Mouse (Mus musculus): Measurements from ENCODE around the gene Ppp1r35. TPM values are rescaled to one million over a fixed set of nuclear protein-coding genes. Genes with fewer than 3 reads are reported as not detected.

Gene Ppp1r35
- polyA plus RNA-seq, 1 experiment from 2014 or later = 53.4 TPM

GRCm38 (mm10) chr5:137775587-137776290 is 2.9 kb upstream of the Ppp1r35 start:
- Histone ChIP-seq H3K36me3 (ENCODE audit: control insufficient read depth, insufficient read depth, low read length) (peaks cover 9% of the 10 kb centered on the region), H3K4me3 (replicated peaks; ENCODE audit: low read depth, low read length) (no peak overlapping the region), H3K4me1 (ENCODE audit: control insufficient read depth, insufficient read depth, low read length) (peaks cover 9% of the 10 kb centered on the region; the same call in 1 of the 2 replicates), H3K27me3 (ENCODE audit: control insufficient read depth, insufficient read depth, low read length) (no peaks in the 10 kb centered on the region), H3K9me3 (ENCODE audit: control insufficient read depth, low read length) (no peaks in the 10 kb centered on the region), H3K4me2 (ENCODE audit: low read length) (no peak overlapping the region), H3K9ac (replicated peaks; ENCODE audit: low read length) (0 out of 2 replicates have a peak overlapping the region, but pooled peaks have one; percentile 9), H3K27ac (replicated peaks; ENCODE audit: low read depth, low read length) (no peak overlapping the region)
- no peak for DNase-seq
- no peak for ATAC-seq (ENCODE audit: low FRiP score, low TSS enrichment)
- 91% methylated on average over 2 of the region's 2 CpGs for WGBS

DNA sequence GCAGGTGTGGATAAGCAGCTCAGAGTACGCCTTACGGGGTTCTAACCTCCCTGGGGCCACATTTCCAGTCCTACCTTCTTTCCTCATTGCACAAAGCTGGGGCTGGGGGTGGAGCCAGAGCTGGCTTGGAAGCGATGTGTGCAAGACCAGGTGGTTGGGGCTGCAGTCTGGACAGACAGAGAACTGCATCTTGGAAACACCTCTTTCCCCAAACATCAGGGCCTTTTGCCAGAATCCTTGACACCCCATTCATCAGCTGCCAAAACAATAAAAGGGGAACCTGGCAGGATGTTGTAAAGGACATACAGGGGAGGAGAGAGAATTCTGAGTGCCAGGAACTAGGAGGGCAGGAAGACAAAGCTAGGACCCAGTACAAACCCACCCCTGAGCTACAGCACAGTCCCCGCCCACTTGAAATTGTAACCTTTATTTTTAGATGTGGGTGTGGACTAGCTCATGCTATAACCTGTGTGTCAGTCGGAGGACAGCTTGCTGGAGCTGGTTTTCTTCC is 2.2 kb upstream of the Ppp1r35 start:
- H3K36me3 ChIP-seq (ENCODE audit: control insufficient read depth, insufficient read depth, low read length) = peaks cover 15% of the 10 kb centered on the region
- peaks cover 9% of the 10 kb centered on the region; the same call in 1 of the 2 replicates for H3K4me1 ChIP-seq (ENCODE audit: control insufficient read depth, insufficient read depth, low read length)
- DNase-seq (no peak), ATAC-seq (ENCODE audit: low FRiP score, low TSS enrichment) (no peak)
- H3K4me3 ChIP-seq (replicated peaks; ENCODE audit: low read depth, low read length) = no peak overlapping the region
- no peak overlapping the region for H3K4me2 ChIP-seq (ENCODE audit: low read length)
- no peaks in the 10 kb centered on the region for H3K27me3 ChIP-seq (ENCODE audit: control insufficient read depth, insufficient read depth, low read length)
- H3K27ac ChIP-seq (replicated peaks; ENCODE audit: low read depth, low read length) = no peak overlapping the region
- H3K9me3 ChIP-seq (ENCODE audit: control insufficient read depth, low read length) = no peaks in the 10 kb centered on the region
- 0 out of 2 replicates have a peak overlapping the region, but pooled peaks have one; percentile 9 for H3K9ac ChIP-seq (replicated peaks; ENCODE audit: low read length)
- WGBS = 54% methylated on average over 5 of the region's 5 CpGs

DNA sequence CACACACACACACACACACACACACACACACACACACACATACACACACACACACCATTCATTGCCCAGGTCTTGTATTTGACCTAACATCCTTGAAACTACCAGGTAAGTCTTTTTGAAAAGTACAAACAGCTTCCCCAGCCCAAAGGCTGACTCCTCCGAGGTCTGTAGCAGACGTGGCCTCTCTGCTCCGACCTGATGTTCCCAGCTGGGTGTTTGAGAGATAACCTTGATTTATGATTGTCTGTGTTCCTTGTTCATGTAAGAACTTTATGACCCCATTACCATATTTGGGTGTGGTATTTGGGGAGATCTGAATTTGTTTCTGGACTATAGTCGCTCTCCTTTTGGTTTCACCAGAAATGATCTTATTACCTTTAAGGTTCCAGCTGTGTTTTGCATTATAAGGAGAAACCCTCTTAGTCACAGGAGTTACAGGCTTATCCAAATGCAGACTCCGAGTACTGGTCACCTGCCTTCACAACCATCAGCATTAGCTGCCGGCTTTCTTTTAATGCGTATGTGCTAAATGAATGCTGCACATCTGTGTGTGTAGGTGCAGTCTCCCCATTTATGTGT is 1.3 kb upstream of the Ppp1r35 start:
- Histone ChIP-seq H3K4me2 (ENCODE audit: low read length) (no peak overlapping the region), H3K9me3 (ENCODE audit: control insufficient read depth, low read length) (no peaks in the 10 kb centered on the region), H3K27ac (replicated peaks; ENCODE audit: low read depth, low read length) (0 out of 2 replicates have a peak overlapping the region, but pooled peaks have one; percentile 88), H3K9ac (replicated peaks; ENCODE audit: low read length) (no peak overlapping the region), H3K4me1 (ENCODE audit: control insufficient read depth, insufficient read depth, low read length) (peaks cover 9% of the 10 kb centered on the region; the same call in 1 of the 2 replicates), H3K4me3 (replicated peaks; ENCODE audit: low read depth, low read length) (no peak overlapping the region), H3K27me3 (ENCODE audit: control insufficient read depth, insufficient read depth, low read length) (no peaks in the 10 kb centered on the region), H3K36me3 (ENCODE audit: control insufficient read depth, insufficient read depth, low read length) (peaks cover 24% of the 10 kb centered on the region)
- DNase-seq = no peak
- ATAC-seq (ENCODE audit: low FRiP score, low TSS enrichment) = no peak
- WGBS = 88% methylated on average over 7 of the region's 7 CpGs

GRCm38 (mm10) chr5:137779053-137779933 is 644 bp downstream of the Ppp1r35 start:
- H3K9ac ChIP-seq (replicated peaks; ENCODE audit: low read length) = peak overlapping the region; percentile 91
- WGBS = under 1% methylated on average over 82 of the region's 83 CpGs
- H3K36me3 ChIP-seq (ENCODE audit: control insufficient read depth, insufficient read depth, low read length) = peaks cover 44% of the 10 kb centered on the region
- DNase-seq (peak; percentile 49), ATAC-seq (ENCODE audit: low FRiP score, low TSS enrichment) (peak; percentile 35; the same call in 1 of the 2 replicates)
- H3K4me3 ChIP-seq (replicated peaks; ENCODE audit: low read depth, low read length) = peak overlapping the region; percentile 91
- peaks cover 22% of the 10 kb centered on the region for H3K4me1 ChIP-seq (ENCODE audit: control insufficient read depth, insufficient read depth, low read length)
- H3K27ac ChIP-seq (replicated peaks; ENCODE audit: low read depth, low read length) = peak overlapping the region; percentile 90
- H3K4me2 ChIP-seq (ENCODE audit: low read length) = peak overlapping the region; percentile 94
- no peaks in the 10 kb centered on the region for H3K27me3 ChIP-seq (ENCODE audit: control insufficient read depth, insufficient read depth, low read length)
- H3K9me3 ChIP-seq (ENCODE audit: control insufficient read depth, low read length) = no peaks in the 10 kb centered on the region

GRCm38 (mm10) chr5:137781661-137782060 is 3.0 kb downstream of the Ppp1r35 start:
- ATAC-seq (ENCODE audit: low FRiP score, low TSS enrichment) = no peak
- no peak for DNase-seq
- Histone ChIP-seq H3K4me3 (replicated peaks; ENCODE audit: low read depth, low read length) (no peak overlapping the region; the same call in 1 of the 2 replicates), H3K27me3 (ENCODE audit: control insufficient read depth, insufficient read depth, low read length) (no peaks in the 10 kb centered on the region), H3K4me1 (ENCODE audit: control insufficient read depth, insufficient read depth, low read length) (peaks cover 33% of the 10 kb centered on the region), H3K36me3 (ENCODE audit: control insufficient read depth, insufficient read depth, low read length) (peaks cover 50% of the 10 kb centered on the region), H3K27ac (replicated peaks; ENCODE audit: low read depth, low read length) (no peak overlapping the region), H3K4me2 (ENCODE audit: low read length) (no peak overlapping the region), H3K9me3 (ENCODE audit: control insufficient read depth, low read length) (no peaks in the 10 kb centered on the region), H3K9ac (replicated peaks; ENCODE audit: low read length) (no peak overlapping the region)
- 93% methylated on average over 7 of the region's 7 CpGs for WGBS

GRCm38 (mm10) chr5:137782776-137783522 is 4.3 kb downstream of the Ppp1r35 start:
- no peak for DNase-seq
- Histone ChIP-seq H3K27me3 (ENCODE audit: control insufficient read depth, insufficient read depth, low read length) (no peaks in the 10 kb centered on the region), H3K9me3 (ENCODE audit: control insufficient read depth, low read length) (no peaks in the 10 kb centered on the region), H3K4me2 (ENCODE audit: low read length) (peak overlapping the region; percentile 88), H3K36me3 (ENCODE audit: control insufficient read depth, insufficient read depth, low read length) (peaks cover 50% of the 10 kb centered on the region), H3K4me1 (ENCODE audit: control insufficient read depth, insufficient read depth, low read length) (peaks cover 35% of the 10 kb centered on the region), H3K9ac (replicated peaks; ENCODE audit: low read length) (peak overlapping the region; percentile 91; the same call in 1 of the 2 replicates), H3K27ac (replicated peaks; ENCODE audit: low read depth, low read length) (no peak overlapping the region), H3K4me3 (replicated peaks; ENCODE audit: low read depth, low read length) (peak overlapping the region; percentile 90; the same call in 1 of the 2 replicates)
- 87% methylated on average over 13 of the region's 13 CpGs for WGBS
- no peak for ATAC-seq (ENCODE audit: low FRiP score, low TSS enrichment)

- peak overlapping the region; percentile 90 for H3K4me3 ChIP-seq (replicated peaks; ENCODE audit: low read depth, low read length)
- peaks cover 50% of the 10 kb centered on the region for H3K36me3 ChIP-seq (ENCODE audit: control insufficient read depth, insufficient read depth, low read length)
- ATAC-seq (ENCODE audit: low FRiP score, low TSS enrichment) (no peak), DNase-seq (no peak)
- peak overlapping the region; percentile 91 for H3K9ac ChIP-seq (replicated peaks; ENCODE audit: low read length)
- peak overlapping the region; percentile 88 for H3K4me2 ChIP-seq (ENCODE audit: low read length)
- H3K27me3 ChIP-seq (ENCODE audit: control insufficient read depth, insufficient read depth, low read length) = no peaks in the 10 kb centered on the region
- H3K4me1 ChIP-seq (ENCODE audit: control insufficient read depth, insufficient read depth, low read length) = peaks cover 36% of the 10 kb centered on the region
- H3K9me3 ChIP-seq (ENCODE audit: control insufficient read depth, low read length) = no peaks in the 10 kb centered on the region
- WGBS = 67% methylated on average over 9 of the region's 9 CpGs
- H3K27ac ChIP-seq (replicated peaks; ENCODE audit: low read depth, low read length) = no peak overlapping the region
Observed at GRCm38 (mm10) chr5:137783901-137784540, 5.4 kb downstream of the Ppp1r35 start.

All from midbrain, embryonic 14.5 days (tissue).